Mouse (Mus musculus) spleen, adult 12 weeks (tissue): Measurements from ENCODE around the gene Uox.

Source experiments
- DNase-seq: peaks from one replicate; pipeline ENCODE4 v3.0.0; 2022; ENCODE audit warnings: low spot score

The Uox gene

DNA sequence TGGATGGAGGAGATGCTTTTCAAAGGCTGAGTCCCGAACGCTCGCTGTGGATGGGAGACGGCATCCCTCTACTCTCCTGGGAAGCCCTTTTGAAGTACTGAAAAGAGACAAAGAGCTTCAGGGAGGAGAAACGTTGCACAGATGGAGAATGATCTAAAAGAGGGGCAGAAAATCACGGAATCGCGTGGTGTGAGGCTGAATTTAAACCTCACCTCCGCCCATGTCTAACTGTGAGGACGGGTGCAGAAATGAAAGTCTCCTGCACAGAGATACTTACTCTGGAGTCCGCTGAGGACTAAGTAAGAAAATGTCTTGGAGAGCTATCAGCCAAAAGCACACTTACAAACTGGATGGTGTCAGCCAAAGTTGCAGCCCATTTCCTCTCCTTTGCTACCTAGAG lies 51.7 kb downstream of the Uox start:
- no peak for DNase-seq

DNA sequence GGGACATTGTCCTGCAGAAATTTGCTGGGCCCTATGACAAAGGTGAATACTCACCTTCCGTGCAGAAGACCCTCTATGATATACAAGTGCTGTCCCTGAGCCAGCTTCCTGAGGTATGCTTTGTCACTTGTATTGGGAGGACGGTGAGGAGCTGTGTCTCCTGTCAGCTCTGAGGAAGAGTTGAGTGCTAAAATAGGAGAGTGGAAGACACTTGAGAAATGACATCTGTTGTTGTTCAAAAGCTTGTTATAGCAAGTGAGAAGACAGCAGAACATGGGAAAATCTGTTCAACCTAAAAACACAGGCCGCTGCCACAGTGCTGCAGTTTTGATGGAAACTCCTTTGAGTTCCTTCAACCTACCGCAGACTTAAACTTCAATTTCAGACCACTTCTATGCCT lies 55.5 kb downstream of the Uox start:
- DNase-seq, result no peak

DNA sequence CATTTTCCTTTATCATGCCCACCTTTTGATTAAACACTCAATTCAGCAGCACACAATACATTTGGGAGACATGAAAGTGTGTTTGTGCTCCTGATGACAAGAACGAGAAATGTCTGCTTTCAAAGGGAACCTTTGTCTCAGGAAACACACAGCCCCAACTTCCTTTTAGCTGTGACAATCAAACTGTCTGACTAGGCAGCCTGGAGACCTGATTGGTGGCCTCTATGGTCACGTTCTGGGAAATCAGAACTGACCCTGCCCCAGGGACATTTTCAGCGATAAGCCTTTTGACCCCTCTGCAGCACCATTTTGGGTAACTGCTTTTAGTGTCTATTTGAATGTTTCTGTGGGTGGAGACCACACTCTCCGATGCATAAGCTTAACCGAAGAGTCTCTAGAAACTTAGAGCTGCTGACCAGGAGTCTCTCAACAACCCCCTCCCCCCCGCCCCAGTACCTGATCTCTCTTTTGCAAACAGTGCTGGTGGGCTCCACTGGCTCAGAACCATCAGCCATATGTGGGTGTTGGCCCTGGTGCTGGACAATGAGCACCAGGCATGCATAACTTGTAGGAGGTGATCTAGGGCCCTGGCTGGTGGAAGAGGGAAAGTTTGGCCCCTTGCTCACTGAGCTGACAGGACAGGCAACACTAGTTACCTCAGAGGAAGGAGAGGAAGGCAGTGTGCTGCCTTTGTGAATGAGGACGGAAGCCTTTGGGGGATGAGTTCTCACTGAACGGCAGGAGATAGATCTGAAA lies 58.2 kb downstream of the Uox start:
- DNase-seq, result no peak

DNA sequence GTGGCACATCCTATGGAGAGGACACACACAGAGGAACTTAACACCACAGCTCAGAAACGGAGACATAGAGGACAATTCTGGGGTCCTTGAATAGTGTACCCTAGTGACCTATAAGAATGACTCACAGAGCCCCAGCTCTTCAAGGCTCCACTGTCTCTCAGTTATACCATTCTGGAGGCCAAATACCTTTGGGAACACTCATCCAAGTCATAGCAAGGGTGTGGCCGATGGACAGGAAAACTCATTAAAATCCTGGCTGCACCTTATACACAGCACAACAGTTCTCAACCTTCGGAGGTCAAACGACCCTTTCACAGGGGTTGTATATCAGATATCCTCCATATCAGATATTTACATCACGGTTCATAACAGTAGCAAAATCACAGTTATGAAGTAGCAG lies 62.3 kb downstream of the Uox start:
- DNase-seq, result no peak

DNA sequence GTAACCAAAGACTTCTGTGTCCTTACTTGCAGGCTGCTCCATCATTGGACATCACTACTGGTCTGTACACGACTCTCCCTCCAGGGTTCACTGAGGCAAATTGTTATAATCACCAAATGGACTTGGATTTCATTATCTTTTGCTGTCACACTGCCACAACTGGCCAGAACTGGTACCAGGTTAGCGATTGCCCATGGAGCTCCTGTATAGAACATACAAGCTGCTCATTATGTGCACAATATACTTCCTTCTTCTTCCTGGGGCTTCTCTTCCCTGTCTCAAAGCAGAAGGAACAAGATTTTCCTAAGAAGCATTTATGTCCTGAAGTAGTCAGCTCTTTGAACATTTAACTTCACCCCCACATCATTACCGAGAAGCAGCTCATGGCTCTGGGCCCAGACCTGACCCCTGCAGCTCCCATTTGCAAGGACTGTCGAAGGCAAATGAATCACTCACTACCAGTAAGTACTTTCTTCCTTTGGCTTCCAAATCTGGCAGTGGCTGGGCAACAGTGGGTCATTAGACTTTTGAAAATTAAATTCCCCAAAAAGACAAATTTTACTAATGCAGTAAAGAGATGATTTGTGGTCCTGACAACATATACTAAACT lies 71.7 kb downstream of the Uox start:
- no peak for DNase-seq

DNA sequence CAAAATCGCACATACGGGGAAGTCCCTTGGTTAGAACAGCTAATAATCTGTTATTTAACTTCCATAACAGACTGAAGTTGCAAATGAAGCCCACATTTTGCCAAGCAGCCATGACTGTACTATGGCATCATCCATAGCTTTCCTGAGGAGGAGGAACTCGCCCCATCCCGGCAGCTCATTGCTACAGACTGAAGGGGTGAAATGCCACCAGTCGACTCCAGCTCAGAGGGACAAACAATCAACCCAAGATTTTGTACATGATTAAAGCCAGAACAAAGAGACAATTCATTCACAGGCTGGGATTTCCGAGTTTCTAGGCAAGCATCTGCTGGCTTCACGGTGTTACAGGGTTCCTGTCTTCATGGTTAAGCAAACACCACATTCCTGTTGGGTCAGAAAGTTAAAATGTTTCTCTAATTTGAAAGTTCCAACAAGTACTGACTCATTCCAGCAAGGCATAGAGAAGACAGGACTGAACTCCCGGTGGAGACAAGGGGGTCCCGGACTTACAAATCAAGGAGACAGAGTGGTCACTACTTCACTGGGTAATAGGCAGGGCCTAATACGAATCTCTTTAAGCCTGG lies 79.2 kb downstream of the Uox start:
- DNase-seq, result no peak

DNA sequence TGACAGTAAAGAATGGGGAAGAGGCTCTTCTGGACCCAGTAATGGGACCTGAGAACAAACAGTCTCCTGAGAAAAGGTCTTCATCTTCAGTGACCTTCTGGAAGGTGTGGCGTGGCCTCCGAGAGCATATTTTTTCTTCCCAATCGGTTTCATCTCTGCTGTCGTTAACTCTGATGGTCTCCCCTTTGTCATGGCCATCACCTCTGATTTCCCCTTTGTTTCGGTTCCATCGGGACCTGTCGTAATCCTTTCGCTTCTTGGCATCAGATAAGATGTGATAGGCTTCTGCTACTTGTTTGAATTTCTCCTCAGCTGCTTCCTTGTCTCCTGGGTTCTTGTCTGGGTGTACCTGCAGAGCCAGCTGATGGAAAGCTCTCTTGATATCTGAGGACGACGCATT lies 80.5 kb downstream of the Uox start:
- no peak for DNase-seq

DNA sequence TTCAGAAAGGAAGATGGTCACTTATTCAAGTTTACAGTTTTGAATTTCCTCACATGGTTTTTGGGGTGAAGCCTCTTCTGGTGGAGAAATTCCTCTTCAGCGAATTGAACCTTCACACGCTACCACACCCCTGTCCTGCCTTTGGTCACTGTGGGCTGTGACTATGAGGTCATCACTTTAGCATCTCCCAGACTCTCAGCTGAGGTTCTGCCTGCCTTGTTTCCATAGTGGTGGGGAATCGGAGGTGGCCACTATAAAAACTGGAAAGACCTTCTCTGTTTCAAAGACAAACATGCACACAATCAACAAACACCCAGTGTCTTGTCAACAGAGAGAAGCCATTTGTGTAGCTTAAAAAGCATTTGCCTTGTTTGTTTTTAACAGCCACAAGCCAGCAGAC lies 81.0 kb downstream of the Uox start, which contains the start of gene 4930503B20Rik:
Gene 4930503B20Rik, minus strand, starts transcription at position 101 of the 400 bp plus-strand sequence.
- DNase-seq, result no peak

DNA sequence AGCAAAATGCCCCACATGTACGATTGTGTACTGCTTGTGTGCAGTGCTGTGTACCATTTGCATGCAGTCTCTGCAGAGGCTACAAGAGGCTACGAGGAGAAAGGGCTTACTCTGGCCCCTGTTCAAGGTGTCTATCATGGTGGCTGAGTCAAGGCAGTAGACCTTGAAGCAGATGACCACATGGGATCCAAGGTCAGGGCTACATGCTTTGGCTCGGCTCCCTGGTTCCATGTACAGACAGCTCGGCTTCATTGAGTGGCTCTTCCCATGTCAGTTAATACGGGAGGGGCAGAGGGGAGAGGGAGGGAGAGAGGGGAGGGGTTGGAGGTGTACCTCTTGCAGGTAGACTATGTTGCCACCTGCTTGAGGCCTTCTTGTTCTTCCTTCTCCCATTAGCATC lies 82.2 kb downstream of the Uox start:
- no peak for DNase-seq

DNA sequence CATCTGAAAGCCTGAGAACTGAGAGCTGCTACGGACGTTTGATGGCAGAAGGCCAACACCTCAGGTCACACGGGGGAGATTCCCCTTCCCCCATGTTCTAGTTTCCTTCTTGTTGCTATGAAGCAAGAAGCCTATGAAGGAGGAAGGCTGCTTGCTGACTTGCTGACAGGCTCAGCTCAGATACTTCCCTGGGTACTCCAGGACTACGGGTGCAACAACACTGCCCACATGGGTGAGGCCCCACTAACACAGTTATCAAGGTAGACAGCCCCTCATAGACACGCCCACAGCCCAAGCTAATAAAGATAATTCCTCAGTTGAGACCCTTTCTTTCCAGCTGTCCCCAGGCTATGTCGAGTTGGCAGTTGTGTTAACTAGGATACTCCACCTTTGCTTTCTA lies 83.5 kb downstream of the Uox start:
- DNase-seq, result no peak

DNA sequence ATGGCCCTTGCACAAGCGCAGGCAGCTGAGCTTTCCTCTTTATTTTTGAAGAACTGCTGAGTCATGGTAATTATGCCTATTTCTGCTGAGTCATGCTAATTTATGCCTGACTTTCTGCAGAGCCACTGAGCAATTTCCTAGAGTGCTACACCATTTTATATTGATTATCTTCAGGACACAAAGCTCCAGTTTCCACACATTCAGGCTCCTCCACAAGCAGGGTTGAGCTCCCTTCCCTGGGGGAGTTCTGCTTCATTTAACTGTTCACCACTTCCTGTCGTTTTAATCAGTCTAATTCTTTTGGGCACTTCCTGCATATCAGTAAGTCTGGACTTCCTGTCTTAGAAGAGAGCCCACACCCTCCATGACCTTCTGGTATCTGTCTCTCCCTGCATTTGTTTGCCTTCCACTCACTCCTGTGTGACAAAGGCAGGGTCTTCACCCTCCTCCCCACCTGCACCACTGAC lies 84.9 kb downstream of the Uox start:
- peak; percentile 34 for DNase-seq

DNA sequence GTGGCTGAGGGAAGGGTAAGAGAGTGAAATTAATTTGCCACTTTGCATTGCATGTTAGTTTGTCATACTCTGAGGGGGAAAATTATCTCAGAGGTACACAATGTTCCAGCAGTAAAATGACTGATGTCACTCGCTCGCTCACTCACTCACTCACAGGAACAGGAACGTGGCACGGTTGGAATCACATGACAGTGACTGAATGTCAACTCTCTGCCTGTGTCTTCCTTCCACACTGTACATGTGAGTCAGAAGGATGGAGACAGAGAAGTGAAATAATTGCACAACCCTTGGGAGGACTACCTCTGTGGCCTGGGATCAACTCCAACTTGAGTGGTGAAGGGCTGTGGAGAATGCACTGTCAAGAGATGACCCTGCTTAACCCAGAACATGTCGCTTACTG lies 87.2 kb downstream of the Uox start:
- DNase-seq, result no peak

DNA sequence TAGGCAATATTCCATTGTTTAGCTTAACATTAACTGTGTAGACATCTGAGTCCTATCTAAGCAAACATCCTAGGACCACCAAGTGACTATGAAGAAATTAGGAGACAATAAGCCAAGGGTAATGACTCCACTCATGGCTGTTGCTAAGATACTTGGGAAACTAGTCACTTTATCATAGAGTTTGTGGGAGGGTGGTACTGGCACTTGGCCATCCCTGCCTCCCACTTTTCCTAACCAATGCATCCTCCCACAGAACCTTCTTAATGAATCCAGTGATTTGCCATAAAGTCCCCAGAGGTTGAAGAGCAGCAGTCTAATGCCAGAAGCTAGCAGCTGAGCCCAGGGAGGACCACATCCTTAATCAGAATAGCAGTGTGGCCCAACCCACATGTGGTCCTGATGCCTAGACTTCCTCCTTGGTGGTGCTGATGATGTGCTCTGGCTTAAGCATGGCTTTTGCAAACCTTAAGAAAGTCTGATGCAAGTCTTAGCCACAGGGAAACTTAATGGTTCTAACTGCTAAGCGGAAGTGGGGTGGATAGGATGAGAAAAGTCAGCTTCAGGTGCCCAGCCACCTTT lies 87.9 kb downstream of the Uox start:
- no peak for DNase-seq

DNA sequence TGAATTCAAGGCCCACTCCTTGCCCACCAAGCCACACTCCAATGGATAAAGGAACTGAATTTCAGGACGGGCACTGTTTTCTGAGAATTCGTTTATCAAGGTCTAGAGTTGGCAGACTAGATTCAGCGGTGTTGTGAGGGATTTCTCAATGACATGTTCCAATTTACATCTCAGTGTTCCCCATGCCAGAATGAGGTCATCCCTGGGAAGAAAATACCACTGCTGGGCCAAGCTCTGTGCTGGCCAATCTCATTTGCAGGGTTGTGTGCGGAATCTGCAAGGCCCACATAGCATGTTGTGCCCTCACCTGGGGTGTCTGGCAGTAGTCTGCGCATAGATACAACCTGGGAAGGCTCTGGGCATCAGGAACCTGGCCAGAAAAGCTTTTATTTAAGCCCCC lies 89.1 kb downstream of the Uox start:
- no peak for DNase-seq

DNA sequence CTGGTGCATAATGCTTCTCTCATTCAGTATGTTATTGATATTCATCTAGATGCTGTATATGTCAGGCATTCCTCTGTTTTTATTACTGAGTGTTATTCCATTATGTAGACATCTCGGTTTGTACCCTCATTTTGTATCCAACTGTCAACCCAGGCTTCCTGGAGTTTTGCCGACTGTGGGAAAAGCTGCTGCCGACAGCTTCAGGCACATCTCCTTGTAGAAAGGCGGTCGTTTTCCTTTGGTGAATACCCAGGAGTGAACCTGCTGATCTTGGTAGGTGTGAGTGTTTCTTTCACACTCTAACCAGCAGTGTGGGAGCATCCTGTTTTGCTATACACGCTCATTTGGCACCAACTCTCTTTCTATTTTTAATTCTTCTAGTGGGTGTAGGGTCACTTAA lies 90.8 kb downstream of the Uox start:
- no peak for DNase-seq

DNA sequence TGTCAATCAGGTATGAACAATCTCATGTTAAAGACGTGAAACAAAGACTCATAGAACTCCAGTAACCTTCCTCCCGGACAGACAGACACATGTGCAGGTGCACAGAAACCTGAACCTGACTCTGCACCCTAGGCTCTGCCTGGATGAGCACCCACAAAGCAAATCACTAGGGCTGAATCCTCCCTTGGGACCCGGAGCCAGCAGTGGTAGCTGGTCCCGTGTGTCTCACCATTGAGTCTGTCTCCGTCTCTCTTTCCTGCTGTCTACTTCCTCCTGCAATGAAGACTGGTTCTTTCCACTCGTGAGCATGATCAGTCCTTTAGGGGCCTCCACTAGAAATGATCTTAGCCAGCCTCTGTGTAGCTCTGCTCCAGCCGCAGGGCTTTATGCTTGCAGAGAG lies 91.7 kb downstream of the Uox start:
- DNase-seq, result no peak

DNA sequence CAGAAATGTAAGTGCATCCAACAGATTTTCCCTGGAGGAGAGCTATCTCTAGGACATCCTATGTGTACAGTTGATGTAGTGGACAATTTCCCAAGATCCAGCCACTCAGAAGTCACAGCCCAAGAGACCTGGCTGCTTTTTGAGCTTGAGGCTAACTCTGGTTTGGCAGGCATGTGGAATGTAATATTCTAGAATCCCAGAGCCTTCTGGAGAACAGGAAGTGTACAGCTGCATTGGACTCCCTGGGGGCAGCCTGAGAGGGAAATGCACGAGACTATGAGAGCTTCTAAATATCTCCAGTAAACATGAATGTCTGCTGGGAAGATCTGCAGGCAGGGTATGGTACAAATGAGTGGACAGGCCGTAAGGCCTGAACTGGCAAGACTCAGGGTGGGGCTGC lies 100.9 kb downstream of the Uox start:
- DNase-seq, result no peak

DNA sequence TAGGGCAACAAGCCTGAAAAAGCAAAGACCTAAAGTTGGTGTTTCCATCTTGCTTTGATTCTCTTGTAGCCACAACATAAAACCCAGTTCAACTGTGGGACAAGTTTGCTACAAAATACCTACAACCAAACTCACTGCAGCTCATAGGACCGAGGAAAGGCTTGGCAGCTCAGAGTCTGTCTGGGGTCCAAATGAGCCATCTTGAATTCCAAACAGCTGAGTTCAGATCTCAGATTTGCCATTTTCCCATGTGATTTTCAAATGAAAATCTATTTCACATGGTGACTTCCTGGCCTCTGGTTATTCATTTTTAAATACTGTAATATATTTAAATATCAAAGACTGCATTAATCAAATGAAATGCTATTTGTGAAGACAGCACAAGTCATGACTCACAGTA lies 104.9 kb downstream of the Uox start:
- no peak for DNase-seq

DNA sequence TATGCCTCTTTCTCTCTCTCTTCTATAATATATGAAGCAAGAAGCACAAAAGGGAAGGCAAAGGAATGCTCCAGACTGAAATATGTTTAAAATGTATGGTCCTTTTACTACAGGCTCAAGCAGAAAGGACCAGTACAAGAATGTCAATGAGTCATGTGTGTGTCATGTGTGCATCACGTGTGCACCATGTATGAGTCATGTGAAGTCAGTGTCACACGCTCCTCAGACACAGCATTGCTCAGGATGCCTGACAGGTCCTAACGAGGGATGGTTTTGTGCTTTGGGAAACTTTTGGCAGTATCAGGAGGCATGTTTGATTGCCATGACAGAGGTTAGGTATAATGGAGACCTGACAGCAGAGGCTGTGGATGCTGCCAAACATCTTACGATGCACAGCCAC lies 106.0 kb downstream of the Uox start:
- DNase-seq, result no peak

DNA sequence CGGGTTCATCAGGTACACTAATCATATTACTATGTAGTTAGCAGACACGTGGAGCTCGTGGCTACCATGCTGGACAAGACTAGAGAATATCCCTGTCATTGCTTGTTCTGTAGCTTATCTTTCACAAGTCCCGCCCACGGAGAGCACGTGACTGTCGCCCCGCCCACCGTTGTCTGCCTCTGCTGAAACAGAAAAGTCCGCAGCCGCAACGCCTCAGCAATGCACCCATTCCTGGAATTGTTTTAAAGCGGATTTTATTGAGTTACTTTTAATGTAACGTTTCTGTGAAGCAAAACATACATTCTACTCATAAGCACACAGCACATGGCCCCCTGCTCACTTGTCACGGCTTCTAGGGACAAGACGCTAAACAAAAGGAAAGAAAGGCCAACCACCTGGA lies 109.4 kb downstream of the Uox start:
- no peak for DNase-seq

DNA sequence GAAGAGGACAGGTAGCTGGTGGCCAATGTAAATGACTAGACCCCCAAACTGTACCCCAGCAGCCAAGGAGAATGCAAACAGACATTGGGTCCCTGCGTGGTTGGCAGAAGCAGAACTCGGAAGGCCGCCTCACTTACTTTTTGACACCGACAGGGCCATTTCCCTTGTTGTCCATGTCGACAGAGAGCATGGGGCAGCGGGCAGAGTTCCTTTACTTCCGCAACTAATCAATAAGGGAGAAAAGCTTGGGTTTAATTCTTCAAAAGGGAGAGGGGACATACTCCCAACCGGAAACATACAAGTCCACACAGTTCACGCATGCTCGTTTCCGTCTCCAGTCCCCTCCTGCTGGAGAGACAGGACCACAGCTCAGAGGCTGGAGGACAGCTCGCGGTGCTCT lies 110.4 kb downstream of the Uox start:
- no peak for DNase-seq

DNA sequence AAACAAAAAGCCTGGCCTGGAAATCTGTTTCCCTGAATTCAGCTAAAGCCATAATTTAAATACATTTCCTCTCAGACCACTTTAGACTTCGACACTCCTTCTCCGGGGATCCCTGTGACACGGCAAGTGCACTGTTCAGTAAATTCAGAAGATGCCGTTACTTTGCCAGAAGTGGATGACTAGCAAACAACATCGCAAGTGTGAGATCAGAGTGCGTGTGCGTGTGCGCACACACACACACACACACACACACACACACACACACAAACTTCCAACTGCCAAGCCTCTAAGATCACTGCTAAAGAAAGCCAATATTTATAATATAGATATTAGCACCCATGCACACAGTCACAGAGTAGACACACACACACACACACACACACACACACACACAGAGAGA lies 111.5 kb downstream of the Uox start:
- no peak for DNase-seq
